Mouse (Mus musculus) G1E (cell line): ENCODE measurements around the gene Grik3.

ENCODE experiments used
- CTCF ChIP-seq: IDR thresholded peaks from 2 replicates; pipeline ENCODE4 v1.5.1; 2012; ENCODE audit warnings: low read depth, low read length, inconsistent platforms, mixed read lengths
- GATA1 ChIP-seq: IDR thresholded peaks from 2 replicates; pipeline ENCODE4 v1.6.1; 2012; ENCODE audit warnings: borderline replicate concordance, low read length, inconsistent platforms, mixed read lengths
- GATA2 ChIP-seq: IDR thresholded peaks from 2 replicates; pipeline ENCODE4 v1.6.1; 2012; ENCODE audit warnings: low read depth, low read length, inconsistent platforms, borderline replicate concordance
- POLR2AphosphoS5 ChIP-seq: IDR thresholded peaks from 2 replicates; pipeline ENCODE4 v1.6.1; 2012; ENCODE audit warnings: low read depth, low read length, inconsistent platforms; ENCODE audit not compliant: insufficient replicate concordance
- TAL1 ChIP-seq: conservative IDR thresholded peaks from 2 replicates; pipeline ENCODE4 v1.6.1; 2012; ENCODE audit warnings: low read depth, low read length, inconsistent platforms, mixed read lengths

DNA sequence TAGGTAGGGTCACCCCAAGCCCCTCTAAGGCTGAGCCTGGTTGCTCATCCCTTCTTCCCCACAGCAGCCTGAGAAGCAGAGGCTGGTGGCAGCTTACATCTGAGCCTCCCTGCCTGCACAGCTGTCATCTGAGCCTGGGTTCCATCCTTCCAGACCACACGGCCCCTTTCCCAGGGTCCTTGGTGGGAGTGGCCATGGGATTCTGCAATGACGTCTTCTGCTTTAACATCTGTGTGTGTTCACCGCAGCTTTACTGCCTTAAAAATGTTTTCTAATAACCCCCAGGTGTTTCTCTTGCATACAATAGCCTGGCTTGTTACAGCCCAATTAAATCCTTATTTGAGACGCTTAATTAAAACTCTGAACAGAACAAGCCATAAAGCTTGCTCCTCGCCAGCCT, 35.9 kb downstream of the Grik3 start:
- no peak for TF ChIP-seq CTCF
- TF ChIP-seq GATA1, result no peak
- TF ChIP-seq POLR2AphosphoS5, result no peak
- no peak for TF ChIP-seq TAL1
- no peak for TF ChIP-seq GATA2
